Mouse (Mus musculus) left cerebral cortex, adult 8-10 months (tissue): Measurements from ENCODE around the gene Mapk11. TPM values are rescaled to one million over a fixed set of nuclear protein-coding genes. Genes with fewer than 3 reads are reported as not detected.

ENCODE experiments used
- DNase-seq, 2 experiments: peaks; one replicate each; pipeline ENCODE4 v3.0.0; 2022; ENCODE audit warnings: low spot score in 2 of 2
- microRNA-seq, 2 experiments: library from miRNA; unstranded; fragments of <30 nt; microRNA quantifications; one replicate each; pipeline ENCODE4 v1.2.0; 2022
- total RNA-seq, 4 experiments: library from RNA; stranded (reverse); gene quantifications; 2 replicates each; pipeline ENCODE4 v1.2.4; 2022

Mapk11 gene
- total RNA-seq, 4 experiments from 2014 or later, result 35.8 to 40.9 (median 39.4) TPM

GRCm38 (mm10) chr15:89106976-89107375 is 42.5 kb downstream of the Mapk11 start:
- no peak for DNase-seq

GRCm38 (mm10) chr15:89106073-89106472 is 43.4 kb downstream of the Mapk11 start:
- peak in 1 of 2 experiments; percentile 62 for DNase-seq

GRCm38 (mm10) chr15:89104425-89104824 is 45.0 kb downstream of the Mapk11 start:
- DNase-seq, result peak in 1 of 2 experiments; percentile 71

- no peak for DNase-seq
Observed at GRCm38 (mm10) chr15:89103921-89104320, 45.5 kb downstream of the Mapk11 start.

GRCm38 (mm10) chr15:89102646-89103045 is 46.8 kb downstream of the Mapk11 start:
- no peak for DNase-seq

- no peak for DNase-seq
Observed at GRCm38 (mm10) chr15:89100823-89101222, 48.6 kb downstream of the Mapk11 start.

GRCm38 (mm10) chr15:89098616-89099015 is 50.8 kb downstream of the Mapk11 start:
- DNase-seq, result no peak

- DNase-seq, result no peak
Observed at GRCm38 (mm10) chr15:89097450-89097849, 52.0 kb downstream of the Mapk11 start.

Small RNA genes lying within 50 kb of the gene (microRNA-seq; reads per million reads assigned to microRNA genes)
- gene Mir6958, result 1.5 to 2.9 reads per million in 2 experiments
- 0.66 to 1.3 reads per million in 2 experiments for gene Mir7118

Other genes starting within 250 kb of the Mapk11 start
- gene Ttll8, start 195.2 kb downstream of the Mapk11 start, total RNA-seq, result 1 to 10 TPM; 1.5 to 1.8 (median 1.8) TPM
- gene Mlc1, start 170.6 kb downstream of the Mapk11 start, total RNA-seq, result 100 to 1,000 TPM; 112 to 127 (median 115) TPM
- not detected for gene Mov10l1, start 166.7 kb downstream of the Mapk11 start, total RNA-seq
- 100 to 1,000 TPM; 108 to 121 (median 111) TPM for gene Panx2, start 89.9 kb downstream of the Mapk11 start, total RNA-seq
- gene Trabd, start 74.5 kb downstream of the Mapk11 start, total RNA-seq, result 10 to 100 TPM; 17.3 to 21.8 (median 18.0) TPM
- 10 to 100 TPM; 22.7 to 27.6 (median 24.7) TPM for gene Selenoo, start 60.5 kb downstream of the Mapk11 start, total RNA-seq
- 10 to 100 TPM; 27.2 to 30.8 (median 28.6) TPM for gene Tubgcp6, start 26.5 kb downstream of the Mapk11 start, total RNA-seq
- 10 to 100 TPM; 12.5 to 17.1 (median 14.2) TPM for gene Hdac10, start 20.9 kb downstream of the Mapk11 start, total RNA-seq
- gene Mapk12, start 8.9 kb downstream of the Mapk11 start, total RNA-seq, result 10 to 100 TPM in 2 of 4 experiments, 1 to 10 TPM in 2; 9.5 to 10.6 (median 10.1) TPM
- gene Plxnb2, start 31.2 kb upstream of the Mapk11 start, total RNA-seq, result 10 to 100 TPM; 42.6 to 60.9 (median 54.8) TPM
- gene Dennd6b, start 46.9 kb upstream of the Mapk11 start, total RNA-seq, result 10 to 100 TPM; 46.2 to 59.3 (median 50.7) TPM
- 100 to 1,000 TPM; 150 to 165 (median 161) TPM for gene Ppp6r2, start 61.9 kb upstream of the Mapk11 start, total RNA-seq
- gene Sbf1, start 165.7 kb upstream of the Mapk11 start, total RNA-seq, result 100 to 1,000 TPM; 230 to 240 (median 238) TPM
- gene Adm2, start 173.1 kb upstream of the Mapk11 start, total RNA-seq, result not detected
- not detected for gene Miox, start 184.8 kb upstream of the Mapk11 start, total RNA-seq
- 10 to 100 TPM; 15.7 to 22.6 (median 19.9) TPM for gene Lmf2, start 206.0 kb upstream of the Mapk11 start, total RNA-seq
- gene Ncaph2, start 206.1 kb upstream of the Mapk11 start, total RNA-seq, result 100 to 1,000 TPM in 3 of 4 experiments, 10 to 100 TPM in 1; 98.3 to 110 (median 107) TPM
- gene Sco2, start 224.2 kb upstream of the Mapk11 start, total RNA-seq, result 10 to 100 TPM; 23.2 to 28.0 (median 26.8) TPM
- gene Tymp, start 227.4 kb upstream of the Mapk11 start, total RNA-seq, result 1 to 10 TPM in 2 of 4 experiments, under 1 TPM in 2; 0.57 to 1.4 (median 0.90) TPM
- gene Odf3b, start 229.7 kb upstream of the Mapk11 start, total RNA-seq, result 1 to 10 TPM; 1.9 to 3.8 (median 2.8) TPM
- gene Klhdc7b, start 235.3 kb upstream of the Mapk11 start, total RNA-seq, result 1 to 10 TPM in 1 of 4 experiments, under 1 TPM in 3; 0.70 to 1.1 (median 0.87) TPM